Mouse (Mus musculus): ENCODE measurements around the gene Gmfb. TPM values are rescaled to one million over a fixed set of nuclear protein-coding genes. Genes with fewer than 3 reads are reported as not detected.

Gene Gmfb
- total RNA-seq, 2 experiments from 2014 or later: 30.5 to 33.5 TPM

GRCm38 (mm10) chr14:46760355-46761029, 61.5 kb downstream of the Gmfb start, which contains the start of gene Cdkn3:
TSS of gene Cdkn3 (plus strand) at chr14:46760541.
- peak; percentile 91 for DNase-seq (ENCODE audit: low spot score)
- intact Hi-C loops (cut with DNase I): no loop called here

- DNase-seq (ENCODE audit: low spot score): no peak
- intact Hi-C loops (cut with DNase I): no loop called here
Observed at GRCm38 (mm10) chr14:46759970-46760354, 62.1 kb downstream of the Gmfb start.

Other genes with a start within 250 kb of the Gmfb start
- gene Cdkn3, start 61.7 kb downstream of the Gmfb start, total RNA-seq (2021): 1 to 10 TPM in 1 of 2 experiments, under 1 TPM in 1; 0.83 to 1.2 TPM
- gene Cnih1, start 33.8 kb downstream of the Gmfb start, total RNA-seq (2021): 10 to 100 TPM; 52.5 to 53.5 TPM
- gene Cgrrf1, start 9.9 kb upstream of the Gmfb start, total RNA-seq (2021): 10 to 100 TPM; 37.4 to 39.8 TPM
- 10 to 100 TPM; 57.1 to 57.9 TPM for gene Samd4, start 60.6 kb upstream of the Gmfb start, total RNA-seq (2021)